Mouse (Mus musculus) CD8-positive naive resting alpha-beta T cell, adult 2 months (primary cell): ENCODE results near the gene Podxl.

ENCODE experiments used
- DNase-seq, 2 experiments: peaks; one replicate each; pipeline ENCODE4 v3.0.0; 2022; ENCODE audit warnings: low read depth in 2 of 2, low spot score in 2 of 2

The Podxl gene

GRCm38 (mm10) chr6:31524647-31525046 lies 39.1 kb downstream of the Podxl start:
- DNase-seq, result no peak

GRCm38 (mm10) chr6:31524121-31524520 lies 39.7 kb downstream of the Podxl start:
- no peak for DNase-seq

- no peak for DNase-seq
These were observed 40.1 kb downstream of the Podxl start for GRCm38 (mm10) chr6:31523657-31524056.

- DNase-seq, result no peak
These were observed 40.7 kb downstream of the Podxl start for GRCm38 (mm10) chr6:31523039-31523438.

- DNase-seq, result no peak
These were observed 41.3 kb downstream of the Podxl start for GRCm38 (mm10) chr6:31522478-31522877.

GRCm38 (mm10) chr6:31521491-31522355 lies 42.1 kb downstream of the Podxl start:
- no peak for DNase-seq

- DNase-seq, result no peak
These were observed 43.1 kb downstream of the Podxl start for GRCm38 (mm10) chr6:31520486-31521215.

- DNase-seq, result no peak
These were observed 44.7 kb downstream of the Podxl start for GRCm38 (mm10) chr6:31519001-31519471.

GRCm38 (mm10) chr6:31518338-31518698 lies 45.5 kb downstream of the Podxl start:
- DNase-seq, result no peak

- DNase-seq, result no peak
These were observed 46.0 kb downstream of the Podxl start for GRCm38 (mm10) chr6:31517681-31518337.

GRCm38 (mm10) chr6:31513726-31514125 lies 50.1 kb downstream of the Podxl start:
- DNase-seq, result no peak

GRCm38 (mm10) chr6:31502614-31503013 lies 61.2 kb downstream of the Podxl start:
- no peak for DNase-seq

GRCm38 (mm10) chr6:31500691-31501090 lies 63.1 kb downstream of the Podxl start:
- no peak for DNase-seq

GRCm38 (mm10) chr6:31500260-31500659 lies 63.5 kb downstream of the Podxl start:
- DNase-seq, result no peak

GRCm38 (mm10) chr6:31499836-31500235 lies 63.9 kb downstream of the Podxl start:
- DNase-seq, result no peak

GRCm38 (mm10) chr6:31496227-31496626 lies 67.6 kb downstream of the Podxl start:
- DNase-seq, result no peak

- no peak for DNase-seq
These were observed 68.6 kb downstream of the Podxl start for GRCm38 (mm10) chr6:31495122-31495731.

- DNase-seq, result no peak
These were observed 73.8 kb downstream of the Podxl start for GRCm38 (mm10) chr6:31489950-31490349.

- DNase-seq, result no peak
These were observed 77.2 kb downstream of the Podxl start for GRCm38 (mm10) chr6:31486601-31487000.

GRCm38 (mm10) chr6:31480008-31480407 lies 83.8 kb downstream of the Podxl start:
- DNase-seq, result no peak

GRCm38 (mm10) chr6:31478221-31478620 lies 85.6 kb downstream of the Podxl start:
- no peak for DNase-seq
